Mouse (Mus musculus): Measurements from ENCODE around the gene Gm20683. TPM values are rescaled to one million over a fixed set of nuclear protein-coding genes. Genes with fewer than 3 reads are reported as not detected.
A peak's percentile ranks its signal among the peaks of the same experiment; 100 is the strongest.

The Gm20683 gene
- polyA plus RNA-seq, 1 experiment from 2014 or later, result 14.8 TPM

- Histone ChIP-seq H3K4me3 (ENCODE audit: low read length) (peak within 1 kb of the TSS; percentile 97), H3K4me2 (ENCODE audit: low read length) (peak within 1 kb of the TSS; percentile 96), H3K36me3 (ENCODE audit: control insufficient read depth, insufficient read depth, low read length) (no peaks in the 10 kb centered on the region), H3K27me3 (replicated peaks; ENCODE audit: control insufficient read depth, insufficient read depth, low read length) (no peaks in the 10 kb centered on the region), H3K27ac (ENCODE audit: low read depth, low read length) (peak within 1 kb of the TSS; percentile 77), H3K9me3 (ENCODE audit: control insufficient read depth, low read length) (no peaks in the 10 kb centered on the region), H3K4me1 (ENCODE audit: control insufficient read depth, insufficient read depth, low read depth, low read length) (peaks cover 18% of the 10 kb centered on the region), H3K9ac (ENCODE audit: low read depth, low read length) (peak within 1 kb of the TSS; percentile 87)
- ATAC-seq, result peak; percentile 91
- under 1% methylated on average over 23 of the region's 24 CpGs for WGBS
Measured at GRCm38 (mm10) chr17:25868601-25869191, 27.1 kb upstream of the Gm20683 start, which contains the start of gene Mcrip2. Gene Mcrip2 (minus strand): TSS chr17:25868764.

- Histone ChIP-seq H3K9ac (ENCODE audit: low read depth, low read length) (peak overlapping the region; percentile 87), H3K9me3 (ENCODE audit: control insufficient read depth, low read length) (no peaks in the 10 kb centered on the region), H3K36me3 (ENCODE audit: control insufficient read depth, insufficient read depth, low read length) (no peaks in the 10 kb centered on the region), H3K27me3 (replicated peaks; ENCODE audit: control insufficient read depth, insufficient read depth, low read length) (no peaks in the 10 kb centered on the region), H3K4me1 (ENCODE audit: control insufficient read depth, insufficient read depth, low read depth, low read length) (peaks cover 18% of the 10 kb centered on the region), H3K4me3 (ENCODE audit: low read length) (peak overlapping the region; percentile 97), H3K27ac (ENCODE audit: low read depth, low read length) (peak overlapping the region; percentile 77), H3K4me2 (ENCODE audit: low read length) (peak overlapping the region; percentile 96)
- ATAC-seq, result no peak; the same call in 1 of the 2 replicates
- WGBS, result 2% methylated on average over 41 of the region's 42 CpGs
Measured at GRCm38 (mm10) chr17:25867836-25868600, 26.5 kb upstream of the Gm20683 start.

- no peak for ATAC-seq
- WGBS, result 20% methylated on average over 7 of the region's 7 CpGs
- H3K27ac ChIP-seq (ENCODE audit: low read depth, low read length), result no peak overlapping the region
- peak overlapping the region; percentile 97 for H3K4me3 ChIP-seq (ENCODE audit: low read length)
- H3K9ac ChIP-seq (ENCODE audit: low read depth, low read length), result peak overlapping the region; percentile 87
- no peaks in the 10 kb centered on the region for H3K27me3 ChIP-seq (replicated peaks; ENCODE audit: control insufficient read depth, insufficient read depth, low read length)
- no peaks in the 10 kb centered on the region for H3K9me3 ChIP-seq (ENCODE audit: control insufficient read depth, low read length)
- peak overlapping the region; percentile 96 for H3K4me2 ChIP-seq (ENCODE audit: low read length)
- H3K4me1 ChIP-seq (ENCODE audit: control insufficient read depth, insufficient read depth, low read depth, low read length), result peaks cover 18% of the 10 kb centered on the region
- H3K36me3 ChIP-seq (ENCODE audit: control insufficient read depth, insufficient read depth, low read length), result no peaks in the 10 kb centered on the region
Measured at GRCm38 (mm10) chr17:25867509-25867835, 25.9 kb upstream of the Gm20683 start.

- Histone ChIP-seq H3K36me3 (ENCODE audit: control insufficient read depth, insufficient read depth, low read length) (no peaks in the 10 kb centered on the region), H3K9me3 (ENCODE audit: control insufficient read depth, low read length) (no peaks in the 10 kb centered on the region), H3K27ac (ENCODE audit: low read depth, low read length) (no peak overlapping the region), H3K9ac (ENCODE audit: low read depth, low read length) (peak overlapping the region; percentile 17; the same call in 1 of the 2 replicates), H3K4me2 (ENCODE audit: low read length) (no peak overlapping the region), H3K4me1 (ENCODE audit: control insufficient read depth, insufficient read depth, low read depth, low read length) (peaks cover 24% of the 10 kb centered on the region), H3K4me3 (ENCODE audit: low read length) (no peak overlapping the region), H3K27me3 (replicated peaks; ENCODE audit: control insufficient read depth, insufficient read depth, low read length) (no peaks in the 10 kb centered on the region)
- 96% methylated on average over 3 of the region's 3 CpGs for WGBS
- ATAC-seq, result no peak
Measured at GRCm38 (mm10) chr17:25866172-25866571, 24.6 kb upstream of the Gm20683 start.

- H3K4me1 ChIP-seq (ENCODE audit: control insufficient read depth, insufficient read depth, low read depth, low read length), result peaks cover 32% of the 10 kb centered on the region
- no peaks in the 10 kb centered on the region for H3K36me3 ChIP-seq (ENCODE audit: control insufficient read depth, insufficient read depth, low read length)
- H3K4me2 ChIP-seq (ENCODE audit: low read length), result no peak overlapping the region
- H3K4me3 ChIP-seq (ENCODE audit: low read length), result no peak overlapping the region
- ATAC-seq, result no peak
- H3K27ac ChIP-seq (ENCODE audit: low read depth, low read length), result no peak overlapping the region
- no peaks in the 10 kb centered on the region for H3K9me3 ChIP-seq (ENCODE audit: control insufficient read depth, low read length)
- WGBS, result 88% methylated on average over 11 of the region's 11 CpGs
- no peaks in the 10 kb centered on the region for H3K27me3 ChIP-seq (replicated peaks; ENCODE audit: control insufficient read depth, insufficient read depth, low read length)
- H3K9ac ChIP-seq (ENCODE audit: low read depth, low read length), result no peak overlapping the region
Measured at GRCm38 (mm10) chr17:25865288-25865687, 23.7 kb upstream of the Gm20683 start.

GRCm38 (mm10) chr17:25864311-25864710 lies 22.7 kb upstream of the Gm20683 start:
- Histone ChIP-seq H3K27ac (ENCODE audit: low read depth, low read length) (no peak overlapping the region), H3K9ac (ENCODE audit: low read depth, low read length) (no peak overlapping the region), H3K4me1 (ENCODE audit: control insufficient read depth, insufficient read depth, low read depth, low read length) (peaks cover 35% of the 10 kb centered on the region), H3K4me2 (ENCODE audit: low read length) (no peak overlapping the region), H3K4me3 (ENCODE audit: low read length) (no peak overlapping the region), H3K9me3 (ENCODE audit: control insufficient read depth, low read length) (no peaks in the 10 kb centered on the region), H3K27me3 (replicated peaks; ENCODE audit: control insufficient read depth, insufficient read depth, low read length) (no peaks in the 10 kb centered on the region), H3K36me3 (ENCODE audit: control insufficient read depth, insufficient read depth, low read length) (no peaks in the 10 kb centered on the region)
- WGBS, result 89% methylated on average over 14 of the region's 14 CpGs
- ATAC-seq, result no peak

- H3K27me3 ChIP-seq (replicated peaks; ENCODE audit: control insufficient read depth, insufficient read depth, low read length), result no peaks in the 10 kb centered on the region
- WGBS, result 91% methylated on average over 6 of the region's 6 CpGs
- no peak for ATAC-seq
- no peak overlapping the region for H3K27ac ChIP-seq (ENCODE audit: low read depth, low read length)
- H3K36me3 ChIP-seq (ENCODE audit: control insufficient read depth, insufficient read depth, low read length), result no peaks in the 10 kb centered on the region
- H3K9ac ChIP-seq (ENCODE audit: low read depth, low read length), result no peak overlapping the region
- H3K9me3 ChIP-seq (ENCODE audit: control insufficient read depth, low read length), result no peaks in the 10 kb centered on the region
- H3K4me2 ChIP-seq (ENCODE audit: low read length), result no peak overlapping the region
- peaks cover 31% of the 10 kb centered on the region for H3K4me1 ChIP-seq (ENCODE audit: control insufficient read depth, insufficient read depth, low read depth, low read length)
- no peak overlapping the region for H3K4me3 ChIP-seq (ENCODE audit: low read length)
Measured at GRCm38 (mm10) chr17:25863681-25864080, 22.1 kb upstream of the Gm20683 start.

GRCm38 (mm10) chr17:25861704-25862612 lies 20.4 kb upstream of the Gm20683 start:
- peak; percentile 47 for ATAC-seq

More at GRCm38 (mm10) chr17:25861704-25862612, 20.4 kb upstream of the Gm20683 start:
- H3K27me3 ChIP-seq (replicated peaks; ENCODE audit: control insufficient read depth, insufficient read depth, low read length), result no peaks in the 10 kb centered on the region
- peak overlapping the region; percentile 86 for H3K27ac ChIP-seq (ENCODE audit: low read depth, low read length)
- peaks cover 21% of the 10 kb centered on the region for H3K4me1 ChIP-seq (ENCODE audit: control insufficient read depth, insufficient read depth, low read depth, low read length)
- WGBS, result 15% methylated on average over 6 of the region's 6 CpGs
- H3K4me3 ChIP-seq (ENCODE audit: low read length), result peak overlapping the region; percentile 73
- peak overlapping the region; percentile 77 for H3K9ac ChIP-seq (ENCODE audit: low read depth, low read length)
- peak overlapping the region; percentile 92 for H3K4me2 ChIP-seq (ENCODE audit: low read length)
- H3K9me3 ChIP-seq (ENCODE audit: control insufficient read depth, low read length), result no peaks in the 10 kb centered on the region
- no peaks in the 10 kb centered on the region for H3K36me3 ChIP-seq (ENCODE audit: control insufficient read depth, insufficient read depth, low read length)
